Mouse (Mus musculus) spleen, adult 12 weeks (tissue): ENCODE measurements around the gene Cavin1.

Source experiments
- DNase-seq: peaks from one replicate; pipeline ENCODE4 v3.0.0; 2022; ENCODE audit warnings: low spot score

The Cavin1 gene

GRCm38 (mm10) chr11:100957244-100957643 lies 13.4 kb downstream of the Cavin1 start:
- DNase-seq: peak; percentile 70

GRCm38 (mm10) chr11:100949540-100949939 lies 21.1 kb downstream of the Cavin1 start:
- DNase-seq: no peak

- DNase-seq: no peak
Observed at GRCm38 (mm10) chr11:100948317-100948716, 22.4 kb downstream of the Cavin1 start.

GRCm38 (mm10) chr11:100947548-100947947 lies 23.1 kb downstream of the Cavin1 start:
- no peak for DNase-seq

- DNase-seq: no peak
Observed at GRCm38 (mm10) chr11:100946862-100947261, 23.8 kb downstream of the Cavin1 start.

GRCm38 (mm10) chr11:100942388-100942787 lies 28.3 kb downstream of the Cavin1 start:
- no peak for DNase-seq

GRCm38 (mm10) chr11:100939512-100940151 lies 31.1 kb downstream of the Cavin1 start, which contains the start of gene Stat3:
Gene Stat3, minus strand, starts transcription at chr11:100939540.
- DNase-seq: peak; percentile 99

- DNase-seq: no peak
Observed at GRCm38 (mm10) chr11:100938711-100939511, 31.8 kb downstream of the Cavin1 start.

GRCm38 (mm10) chr11:100938112-100938511 lies 32.6 kb downstream of the Cavin1 start:
- DNase-seq: no peak

- no peak for DNase-seq
Observed at GRCm38 (mm10) chr11:100937295-100937694, 33.4 kb downstream of the Cavin1 start.

- DNase-seq: peak; percentile 21
Observed at GRCm38 (mm10) chr11:100935373-100936355, 35.0 kb downstream of the Cavin1 start.

- DNase-seq: peak; percentile 37
Observed at GRCm38 (mm10) chr11:100931254-100931921, 39.3 kb downstream of the Cavin1 start.

GRCm38 (mm10) chr11:100930611-100931010 lies 40.1 kb downstream of the Cavin1 start:
- no peak for DNase-seq

GRCm38 (mm10) chr11:100927386-100927785 lies 43.3 kb downstream of the Cavin1 start:
- DNase-seq: no peak

- DNase-seq: no peak
Observed at GRCm38 (mm10) chr11:100924386-100924919, 46.2 kb downstream of the Cavin1 start.

GRCm38 (mm10) chr11:100920887-100921624 lies 49.6 kb downstream of the Cavin1 start:
- DNase-seq: no peak

- DNase-seq: no peak
Observed at GRCm38 (mm10) chr11:100918007-100918406, 52.7 kb downstream of the Cavin1 start.

GRCm38 (mm10) chr11:100916432-100916971 lies 54.2 kb downstream of the Cavin1 start:
- no peak for DNase-seq

GRCm38 (mm10) chr11:100915063-100915462 lies 55.6 kb downstream of the Cavin1 start:
- DNase-seq: no peak

GRCm38 (mm10) chr11:100914415-100914814 lies 56.3 kb downstream of the Cavin1 start:
- no peak for DNase-seq
